Comparison of ENCODE assay signal across 18 mouse cellular contexts in the genomic region with DNA sequence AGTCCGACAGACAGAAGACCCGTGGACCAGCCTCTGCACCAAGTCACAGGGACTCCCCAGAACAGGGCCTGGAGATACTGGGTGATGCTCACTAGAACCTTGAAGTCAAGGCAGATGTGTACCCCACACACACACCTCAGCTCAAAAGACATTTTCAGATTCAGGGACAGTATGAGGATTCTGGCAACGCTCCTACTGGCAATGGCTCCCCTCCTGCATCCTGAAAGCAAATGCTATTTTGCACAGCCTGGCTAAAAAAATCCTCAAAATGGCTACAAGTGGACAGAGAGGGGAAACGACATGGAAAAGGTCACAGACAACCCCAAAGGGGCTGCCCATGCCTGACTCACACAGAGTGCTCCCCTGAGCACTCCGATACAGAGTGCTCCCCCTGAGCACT. TPM values are rescaled to one million over a fixed set of nuclear protein-coding genes. Genes with fewer than 3 reads are reported as not detected.
"Had no signal": no experiment of that assay in that cellular context is flagged by ENCODE, and none has a peak within 500 bp of the region (broad histone marks: within the 10 kb centered on the region; RNA-seq: fewer than 3 reads in every experiment).

No protein-coding gene starts in this region.

- H3K4me3 ChIP-seq: lung, embryonic 15.5 days; megakaryocyte, embryonic 14.5 days; midbrain, embryonic 13.5 days; midbrain, embryonic 15.5 days; neural tube, embryonic 12.5 days; stomach, embryonic 15.5 days had no signal

- DNase-seq: lung, adult 2 months; lung, postnatal 14 days; lung, postnatal 36 days; right cerebral cortex, postnatal 14 days; thymus, adult 2 months; thymus, postnatal 25 days; thymus, postnatal 4 days had no signal

- H3K27ac ChIP-seq: lung, embryonic 15.5 days; macrophage; midbrain, embryonic 13.5 days; midbrain, embryonic 15.5 days; neural tube, embryonic 12.5 days; stomach, embryonic 15.5 days; stomach, postnatal 0 days had no signal

RNA-seq across cellular contexts. Expression of a gene that starts 21.0 kb away (rescaled TPM):
- total RNA-seq: megakaryocyte progenitor cell, adult 5-6 weeks; monocyte, adult 5-6 weeks; neutrophil, adult 5-6 weeks had no signal
